Mouse (Mus musculus): ENCODE data around the gene Tkt. TPM values are rescaled to one million over a fixed set of nuclear protein-coding genes. Genes with fewer than 3 reads are reported as not detected.

Gene Tkt
- polyA plus RNA-seq, 1 experiment from 2014 or later, result 270 TPM

DNA sequence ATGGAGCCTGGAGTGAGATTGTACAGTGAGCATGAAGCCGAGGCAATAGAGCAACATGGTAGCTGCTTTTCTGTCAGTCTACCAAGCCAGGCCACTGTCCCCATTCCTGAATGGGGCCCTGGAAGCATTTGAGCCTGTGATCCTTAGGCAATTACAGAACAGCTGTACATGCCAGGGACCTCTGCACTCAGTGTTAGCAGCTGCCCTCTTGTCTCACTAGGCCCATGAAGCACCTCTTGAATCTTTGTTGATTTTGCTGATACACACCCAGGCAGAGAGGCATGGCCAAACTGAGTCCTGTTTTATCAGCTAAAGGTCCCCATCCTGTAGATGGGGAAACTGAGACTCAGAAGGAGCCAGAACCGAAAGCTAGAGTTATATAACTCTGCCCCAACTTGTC is 62.1 kb downstream of the Tkt start:
- no peak overlapping the region for H3K4me2 ChIP-seq
- H3K4me1 ChIP-seq, result peaks cover 7% of the 10 kb centered on the region; the same call in 1 of the 2 replicates
- H3K27me3 ChIP-seq (replicated peaks), result no peaks in the 10 kb centered on the region
- H3K9ac ChIP-seq, result no peak overlapping the region
- H3K36me3 ChIP-seq, result 0 out of 2 replicates have a peak, but pooled peaks cover 3% of the 10 kb centered on the region
- 58% methylated on average over 2 of the region's 2 CpGs for WGBS
- ATAC-seq (ENCODE audit: insufficient read depth, low FRiP score, low read depth), result no peak
- no peaks in the 10 kb centered on the region for H3K9me3 ChIP-seq
- no peak overlapping the region for H3K4me3 ChIP-seq (replicated peaks)
- H3K27ac ChIP-seq, result no peak overlapping the region

DNA sequence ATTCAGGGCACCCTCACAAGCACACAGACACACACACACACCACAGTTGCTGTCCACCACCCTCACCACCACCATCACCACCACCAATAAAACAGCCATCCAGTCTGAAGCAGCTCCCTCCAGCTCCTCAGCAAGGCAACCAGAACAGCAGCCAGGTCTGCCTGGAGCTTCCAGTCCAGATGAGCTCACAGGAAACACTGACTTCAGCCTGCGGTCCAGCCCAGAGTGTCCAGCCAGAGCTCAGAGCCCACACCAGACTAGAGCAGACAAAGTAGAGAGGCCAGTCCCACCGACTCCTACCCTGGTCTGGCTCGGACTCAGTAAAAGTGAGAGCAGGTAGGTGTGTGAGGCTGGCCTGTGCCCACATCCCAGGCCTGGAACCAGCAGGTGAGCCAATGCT is 62.8 kb downstream of the Tkt start:
- Histone ChIP-seq H3K27ac (no peak overlapping the region), H3K36me3 (0 out of 2 replicates have a peak, but pooled peaks cover 3% of the 10 kb centered on the region), H3K4me1 (peaks cover 7% of the 10 kb centered on the region; the same call in 1 of the 2 replicates), H3K9me3 (no peaks in the 10 kb centered on the region), H3K4me3 (replicated peaks) (no peak overlapping the region), H3K4me2 (no peak overlapping the region), H3K27me3 (replicated peaks) (no peaks in the 10 kb centered on the region), H3K9ac (no peak overlapping the region)
- WGBS, result 85% methylated on average over 3 of the region's 3 CpGs
- ATAC-seq (ENCODE audit: insufficient read depth, low FRiP score, low read depth), result no peak

DNA sequence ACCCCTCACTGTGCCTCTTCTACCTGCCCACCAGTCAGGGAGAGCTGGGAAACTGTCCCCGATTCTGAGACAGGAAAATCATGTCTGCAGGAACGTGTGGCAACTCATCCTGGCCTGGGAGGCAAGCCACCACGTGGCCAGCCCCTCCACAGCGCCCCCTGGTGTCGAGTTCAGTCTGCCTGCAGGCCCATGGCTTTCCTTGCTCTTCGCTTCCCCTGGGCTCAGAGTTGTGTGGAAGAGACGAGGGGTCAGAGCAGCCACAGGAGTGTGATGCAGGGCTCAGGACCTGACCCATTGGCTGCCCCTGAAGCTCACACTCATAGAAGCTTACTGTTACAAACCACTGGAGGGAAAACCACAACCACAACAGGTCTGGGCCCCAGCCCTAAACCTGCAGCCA is 64.4 kb downstream of the Tkt start:
- WGBS, result 23% methylated on average over 7 of the region's 7 CpGs
- Histone ChIP-seq H3K9me3 (no peaks in the 10 kb centered on the region), H3K4me2 (no peak overlapping the region), H3K36me3 (no peaks in the 10 kb centered on the region), H3K27ac (no peak overlapping the region), H3K4me3 (replicated peaks) (no peak overlapping the region), H3K27me3 (replicated peaks) (no peaks in the 10 kb centered on the region), H3K9ac (no peak overlapping the region), H3K4me1 (peaks cover 5% of the 10 kb centered on the region; the same call in 1 of the 2 replicates)
- no peak for ATAC-seq (ENCODE audit: insufficient read depth, low FRiP score, low read depth)

DNA sequence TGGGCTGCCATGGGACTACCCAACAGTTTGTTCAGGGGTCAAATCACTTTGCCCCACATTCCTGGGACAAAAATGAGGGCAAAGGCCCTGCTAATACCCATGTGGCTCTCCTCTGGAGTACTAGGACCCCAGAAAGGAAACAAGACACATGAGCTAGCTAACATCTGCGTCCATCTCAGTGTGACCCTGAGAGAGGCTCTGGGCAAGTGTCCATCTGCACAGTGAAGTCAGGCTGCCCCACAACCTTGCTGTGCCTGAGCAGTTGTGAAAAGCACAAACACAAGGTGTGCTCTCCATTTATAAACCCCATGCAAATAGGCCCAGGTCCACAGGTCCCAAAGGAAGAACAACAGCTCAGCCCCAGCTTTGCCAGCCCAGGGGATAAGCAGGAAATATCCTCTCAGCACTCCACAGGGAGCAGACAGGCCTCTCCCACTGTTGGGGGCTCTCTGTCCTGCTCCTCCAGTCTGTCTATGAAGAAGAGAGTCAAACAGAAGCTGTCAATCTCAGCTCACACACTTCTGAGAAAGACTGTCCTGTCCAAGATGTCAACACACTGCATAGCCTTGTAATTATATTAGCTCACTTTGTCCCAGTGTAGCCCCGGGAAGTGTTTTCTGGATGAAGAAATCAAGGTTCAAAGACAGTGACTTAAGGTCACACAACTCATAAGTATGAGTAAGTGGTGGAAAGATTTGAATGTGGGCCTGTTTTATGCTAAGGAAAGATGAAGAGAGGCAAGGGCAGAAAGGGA is 65.0 kb downstream of the Tkt start:
- Histone ChIP-seq H3K27me3 (replicated peaks) (no peaks in the 10 kb centered on the region), H3K9me3 (no peaks in the 10 kb centered on the region), H3K27ac (no peak overlapping the region), H3K4me3 (replicated peaks) (no peak overlapping the region), H3K4me2 (no peak overlapping the region), H3K9ac (no peak overlapping the region), H3K36me3 (no peaks in the 10 kb centered on the region), H3K4me1 (peaks cover 4% of the 10 kb centered on the region; the same call in 1 of the 2 replicates)
- no peak for ATAC-seq (ENCODE audit: insufficient read depth, low FRiP score, low read depth)
- 77% methylated on average over 2 of the region's 2 CpGs for WGBS

DNA sequence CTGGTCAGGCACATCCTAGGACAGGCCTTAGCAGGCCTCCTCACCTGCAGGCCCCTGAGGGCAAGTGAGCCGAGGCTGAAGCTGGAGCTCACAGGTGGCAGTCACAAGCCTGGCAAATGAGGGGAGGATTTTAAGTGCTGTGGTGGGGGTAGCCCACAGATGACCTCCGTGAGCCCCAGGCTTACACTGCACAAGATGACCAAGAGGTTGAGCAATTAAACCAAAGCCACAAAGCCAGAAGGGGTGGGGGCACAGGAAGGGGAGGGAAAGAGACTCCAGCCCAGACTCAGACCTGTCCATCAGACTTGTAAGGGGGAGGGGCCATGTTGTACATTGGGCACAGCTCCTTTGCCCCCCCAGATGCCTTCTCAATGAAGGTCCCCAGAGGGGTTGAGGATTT is 68.6 kb downstream of the Tkt start:
- Histone ChIP-seq H3K4me1 (peaks cover 11% of the 10 kb centered on the region; the same call in 1 of the 2 replicates), H3K27me3 (replicated peaks) (no peaks in the 10 kb centered on the region), H3K4me3 (replicated peaks) (no peak overlapping the region), H3K9ac (no peak overlapping the region), H3K27ac (no peak overlapping the region), H3K36me3 (no peaks in the 10 kb centered on the region), H3K4me2 (no peak overlapping the region), H3K9me3 (no peaks in the 10 kb centered on the region)
- no peak for ATAC-seq (ENCODE audit: insufficient read depth, low FRiP score, low read depth)
- 53% methylated on average over 2 of the region's 2 CpGs for WGBS

DNA sequence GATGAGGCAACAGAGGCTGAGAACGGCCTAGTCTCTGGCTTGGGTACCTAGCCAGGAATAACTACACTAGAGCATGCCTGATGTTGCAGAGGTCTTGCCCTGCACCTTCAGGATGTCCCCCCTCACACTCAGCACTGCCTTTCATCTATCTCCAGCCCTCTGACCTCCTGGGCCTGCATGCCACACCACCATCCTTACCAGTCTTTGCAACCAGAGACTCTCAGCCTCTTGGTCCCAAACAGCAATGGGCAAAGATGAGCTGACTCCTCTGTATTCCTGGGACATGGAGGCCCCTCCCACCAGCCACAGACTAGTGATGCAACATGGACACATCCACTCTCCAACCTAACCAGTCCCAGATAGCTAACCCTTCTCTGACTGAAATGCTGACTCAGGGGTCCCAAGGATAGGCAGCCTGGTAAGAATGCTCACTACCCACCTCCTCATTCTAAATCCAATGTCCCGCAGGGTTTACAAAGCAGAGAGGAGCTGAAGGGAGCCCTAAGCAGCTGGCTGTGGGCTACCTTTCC is 70.7 kb downstream of the Tkt start:
- WGBS, result 94% methylated on average over 2 of the region's 2 CpGs
- H3K4me2 ChIP-seq, result no peak overlapping the region
- no peak for ATAC-seq (ENCODE audit: insufficient read depth, low FRiP score, low read depth)

DNA sequence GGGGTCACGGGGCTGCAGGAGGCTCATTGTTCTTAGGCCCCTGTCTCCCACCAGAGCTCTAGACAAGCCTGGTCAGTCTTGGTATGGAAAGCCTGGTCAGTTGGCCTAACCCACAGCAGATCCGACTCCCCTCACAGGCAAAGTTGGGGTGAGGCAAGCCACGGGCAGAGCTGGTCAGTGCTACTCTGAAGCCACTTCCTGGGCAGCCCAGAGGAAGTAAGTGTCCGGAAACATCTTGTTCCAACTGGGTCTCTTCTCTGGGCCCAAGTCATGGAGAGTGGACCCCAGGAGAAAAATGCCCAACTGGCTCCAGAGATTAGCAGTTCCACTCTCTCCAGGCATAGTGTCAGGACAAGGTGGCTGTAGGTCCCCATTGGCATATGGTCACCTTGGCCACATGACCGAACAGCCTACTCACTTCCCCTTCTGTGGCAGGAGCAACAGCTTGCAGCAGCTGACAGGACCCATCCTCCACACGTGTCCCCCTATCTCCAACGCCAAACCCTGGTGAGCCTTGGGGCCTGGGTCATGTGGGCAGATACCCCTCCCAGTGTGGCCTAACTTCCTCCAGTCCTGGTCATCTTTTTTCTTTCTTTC is 71.9 kb downstream of the Tkt start:
- H3K27ac ChIP-seq, result no peak overlapping the region
- peaks cover 21% of the 10 kb centered on the region for H3K4me1 ChIP-seq
- WGBS, result 81% methylated on average over 7 of the region's 7 CpGs
- no peaks in the 10 kb centered on the region for H3K27me3 ChIP-seq (replicated peaks)
- no peak overlapping the region for H3K4me3 ChIP-seq (replicated peaks)
- no peaks in the 10 kb centered on the region for H3K9me3 ChIP-seq
- H3K36me3 ChIP-seq, result no peaks in the 10 kb centered on the region
- H3K9ac ChIP-seq, result no peak overlapping the region
- H3K4me2 ChIP-seq, result no peak overlapping the region
- no peak for ATAC-seq (ENCODE audit: insufficient read depth, low FRiP score, low read depth)

More for the DNA sequence above, 70.7 kb downstream of the Tkt start:
- H3K27me3 ChIP-seq (replicated peaks), result no peaks in the 10 kb centered on the region
- H3K4me3 ChIP-seq (replicated peaks), result no peak overlapping the region
- peaks cover 12% of the 10 kb centered on the region for H3K4me1 ChIP-seq
- no peaks in the 10 kb centered on the region for H3K9me3 ChIP-seq
- H3K27ac ChIP-seq, result no peak overlapping the region
- H3K36me3 ChIP-seq, result no peaks in the 10 kb centered on the region
- no peak overlapping the region for H3K9ac ChIP-seq

DNA sequence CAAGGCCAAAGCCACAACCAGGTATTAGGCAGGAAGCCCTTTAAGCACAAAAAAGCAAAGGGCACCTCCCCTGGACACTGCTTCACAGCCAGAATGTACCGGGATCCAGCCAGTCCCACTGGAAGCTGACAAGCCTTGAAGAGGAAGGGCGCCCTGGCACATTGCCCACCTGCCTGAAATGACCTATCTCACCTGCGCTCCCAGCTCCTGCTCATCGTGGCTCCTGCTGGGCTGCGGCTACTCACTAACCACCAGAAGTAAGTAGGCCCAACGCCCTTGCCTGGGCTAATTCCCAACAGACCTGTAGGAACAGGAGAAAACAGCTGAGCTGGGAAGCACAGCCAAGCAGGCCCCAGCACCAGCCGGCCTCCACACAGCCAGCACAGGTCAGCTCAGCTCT is 74.0 kb downstream of the Tkt start:
- no peak overlapping the region for H3K27ac ChIP-seq
- no peaks in the 10 kb centered on the region for H3K27me3 ChIP-seq (replicated peaks)
- no peak overlapping the region for H3K4me2 ChIP-seq
- no peak for ATAC-seq (ENCODE audit: insufficient read depth, low FRiP score, low read depth)
- no peaks in the 10 kb centered on the region for H3K9me3 ChIP-seq
- H3K4me1 ChIP-seq, result peaks cover 31% of the 10 kb centered on the region
- 75% methylated on average over 7 of the region's 7 CpGs for WGBS
- H3K4me3 ChIP-seq (replicated peaks), result no peak overlapping the region
- no peaks in the 10 kb centered on the region for H3K36me3 ChIP-seq
- H3K9ac ChIP-seq, result no peak overlapping the region

DNA sequence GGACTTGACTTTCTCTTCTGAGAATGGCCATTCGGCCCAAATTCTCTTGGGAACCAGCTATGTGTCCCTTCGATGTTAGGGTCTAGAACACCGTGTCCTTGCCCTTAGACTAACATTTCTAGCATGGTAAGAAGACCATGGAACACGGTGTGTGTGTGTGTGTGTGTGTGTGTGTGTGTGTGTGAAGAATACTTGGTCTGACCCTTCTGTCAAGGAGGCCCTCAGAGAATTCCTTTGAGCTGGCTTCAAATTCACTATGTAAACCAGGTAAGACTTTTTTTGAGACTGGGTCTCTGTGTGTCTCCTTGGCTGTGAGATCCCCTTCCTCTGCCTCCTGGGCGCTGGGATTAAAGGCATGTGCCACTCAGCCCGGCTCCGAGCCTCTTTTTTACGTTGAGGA is 74.4 kb downstream of the Tkt start:
- ATAC-seq (ENCODE audit: insufficient read depth, low FRiP score, low read depth), result no peak
- H3K27ac ChIP-seq, result no peak overlapping the region
- H3K27me3 ChIP-seq (replicated peaks), result no peaks in the 10 kb centered on the region
- 85% methylated on average over 8 of the region's 8 CpGs for WGBS
- H3K4me1 ChIP-seq, result peaks cover 31% of the 10 kb centered on the region
- no peak overlapping the region for H3K9ac ChIP-seq
- H3K4me3 ChIP-seq (replicated peaks), result no peak overlapping the region
- H3K9me3 ChIP-seq, result no peaks in the 10 kb centered on the region
- no peaks in the 10 kb centered on the region for H3K36me3 ChIP-seq
- no peak overlapping the region for H3K4me2 ChIP-seq

Small RNAs within 50 kb of the gene (microRNA-seq; reads per million reads assigned to microRNA genes)
- 5.4 reads per million, percentile 19 among the genes with 10 or more reads in this experiment for gene Mir3076

Other genes with a start within 250 kb of the Tkt start
- gene Dcp1a, start 68.8 kb upstream of the Tkt start, polyA plus RNA-seq (2015; fragmentation: Nextera tagmentation; extraction: Ambion mirVana), result 21.4 and 23.6 TPM in 2 replicates
- gene Cacna1d, start 56.9 kb upstream of the Tkt start, polyA plus RNA-seq (2015; fragmentation: Nextera tagmentation; extraction: Ambion mirVana), result 5.5 and 6.1 TPM in 2 replicates
- 56.2 and 59.1 TPM in 2 replicates for gene Prkcd, start 77.9 kb downstream of the Tkt start, polyA plus RNA-seq (2015; fragmentation: Nextera tagmentation; extraction: Ambion mirVana)
- 14.7 and 17.3 TPM in 2 replicates for gene Rft1, start 106.0 kb downstream of the Tkt start, polyA plus RNA-seq (2015; fragmentation: Nextera tagmentation; extraction: Ambion mirVana)
- gene Sfmbt1, start 166.5 kb downstream of the Tkt start, polyA plus RNA-seq (2015; fragmentation: Nextera tagmentation; extraction: Ambion mirVana), result 12.1 and 12.2 TPM in 2 replicates

Data from stomach, embryonic 15.5 days (tissue).